Mouse (Mus musculus) urinary bladder, postnatal 25 days (tissue): ENCODE measurements around the gene Mettl9.
A peak's percentile ranks its signal among the peaks of the same experiment; 100 is the strongest.

ENCODE experiments used
- DNase-seq: peaks from one replicate; pipeline ENCODE4 v3.0.0; 2022; ENCODE audit warnings: low spot score

The Mettl9 gene

DNA sequence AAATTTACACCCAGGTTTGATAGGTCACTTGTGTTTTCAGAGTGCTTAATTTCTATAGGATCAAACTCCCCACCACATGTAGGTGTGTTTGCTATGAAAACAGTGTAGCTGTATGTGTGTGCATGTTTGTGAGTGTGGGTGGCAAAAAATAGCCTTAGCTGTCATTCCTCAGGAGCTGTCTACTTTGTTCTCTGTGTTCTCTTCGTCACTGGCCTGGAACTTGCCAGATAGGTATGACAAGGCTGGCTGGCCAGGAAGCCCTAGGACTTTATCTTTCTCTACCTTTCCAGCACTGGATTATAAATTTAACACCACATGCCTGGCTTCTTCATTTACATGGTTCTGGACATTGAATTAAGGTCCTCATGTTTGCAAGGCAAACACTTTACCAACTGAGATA lies 10.0 kb downstream of the Mettl9 start:
- no peak for DNase-seq

DNA sequence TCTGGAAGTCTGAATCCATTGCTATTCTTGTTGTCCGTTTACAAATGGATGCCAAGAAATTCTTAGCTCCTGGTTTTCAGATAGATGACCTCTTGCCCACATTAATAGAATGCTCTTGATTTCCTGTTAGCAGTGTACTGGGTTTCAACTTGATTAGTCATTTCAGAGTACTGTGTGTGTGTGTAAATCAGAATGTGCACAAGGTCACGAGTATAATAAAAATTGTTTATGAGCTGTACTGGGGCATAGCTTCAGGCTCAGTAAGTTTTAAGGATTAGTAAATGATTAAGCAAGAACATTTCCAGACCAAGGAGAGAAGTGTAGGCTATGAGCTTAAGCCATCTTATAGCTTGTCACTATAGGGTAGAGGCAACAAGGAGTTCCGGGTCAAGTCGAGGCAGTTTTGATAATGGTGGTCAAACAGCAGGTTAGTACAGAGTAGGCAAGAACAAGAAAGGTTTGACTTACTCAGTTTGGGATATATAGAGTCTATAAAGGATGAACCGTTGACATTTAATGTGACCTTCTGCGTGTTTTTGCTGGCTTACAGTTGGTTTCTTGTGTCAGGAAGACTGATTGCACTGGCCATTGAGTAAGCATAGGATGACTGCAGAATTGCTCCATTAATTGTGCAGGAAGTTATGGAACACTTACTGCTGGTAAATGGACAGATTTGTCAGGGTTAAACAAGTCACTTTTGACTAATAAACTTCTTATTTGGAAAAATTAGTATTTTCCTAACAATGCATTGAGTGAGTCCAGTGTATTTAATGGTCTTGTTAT lies 11.6 kb downstream of the Mettl9 start:
- DNase-seq = no peak

DNA sequence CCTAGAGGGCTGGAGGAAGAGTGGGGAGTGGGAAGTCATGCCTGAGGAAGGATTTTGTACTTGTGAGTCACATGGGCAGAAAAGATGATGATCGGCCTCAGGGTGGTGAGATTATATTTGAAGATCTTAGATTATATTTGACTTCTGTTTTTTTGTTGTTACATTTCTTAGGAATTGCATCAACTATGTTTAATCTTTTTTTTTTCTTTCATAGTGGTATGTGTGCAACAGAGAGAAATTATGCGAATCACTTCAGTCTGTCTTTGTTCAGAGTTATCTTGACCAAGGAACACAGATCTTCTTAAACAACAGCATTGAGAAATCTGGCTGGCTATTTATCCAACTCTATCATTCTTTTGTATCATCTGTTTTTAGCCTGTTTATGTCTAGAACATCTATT lies 13.4 kb downstream of the Mettl9 start:
- no peak for DNase-seq

DNA sequence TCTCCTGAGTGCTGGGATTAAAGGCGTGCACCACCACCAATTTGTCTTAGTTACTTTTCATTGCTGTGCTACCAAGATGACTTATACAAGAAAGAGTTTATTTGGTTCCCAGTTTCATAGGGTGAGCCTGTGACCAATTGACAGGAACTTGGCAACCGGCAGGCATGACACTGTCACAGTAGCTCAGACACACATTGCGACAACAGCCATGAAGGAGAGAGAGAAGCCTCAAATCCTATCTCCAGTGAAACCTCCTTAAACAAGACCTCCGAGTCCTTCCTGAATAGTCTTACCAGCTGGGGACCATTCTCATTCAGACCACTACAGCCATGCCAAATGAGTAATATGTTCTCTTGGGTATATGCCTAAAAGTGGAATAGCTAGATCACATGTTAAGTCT lies 18.8 kb downstream of the Mettl9 start:
- no peak for DNase-seq

DNA sequence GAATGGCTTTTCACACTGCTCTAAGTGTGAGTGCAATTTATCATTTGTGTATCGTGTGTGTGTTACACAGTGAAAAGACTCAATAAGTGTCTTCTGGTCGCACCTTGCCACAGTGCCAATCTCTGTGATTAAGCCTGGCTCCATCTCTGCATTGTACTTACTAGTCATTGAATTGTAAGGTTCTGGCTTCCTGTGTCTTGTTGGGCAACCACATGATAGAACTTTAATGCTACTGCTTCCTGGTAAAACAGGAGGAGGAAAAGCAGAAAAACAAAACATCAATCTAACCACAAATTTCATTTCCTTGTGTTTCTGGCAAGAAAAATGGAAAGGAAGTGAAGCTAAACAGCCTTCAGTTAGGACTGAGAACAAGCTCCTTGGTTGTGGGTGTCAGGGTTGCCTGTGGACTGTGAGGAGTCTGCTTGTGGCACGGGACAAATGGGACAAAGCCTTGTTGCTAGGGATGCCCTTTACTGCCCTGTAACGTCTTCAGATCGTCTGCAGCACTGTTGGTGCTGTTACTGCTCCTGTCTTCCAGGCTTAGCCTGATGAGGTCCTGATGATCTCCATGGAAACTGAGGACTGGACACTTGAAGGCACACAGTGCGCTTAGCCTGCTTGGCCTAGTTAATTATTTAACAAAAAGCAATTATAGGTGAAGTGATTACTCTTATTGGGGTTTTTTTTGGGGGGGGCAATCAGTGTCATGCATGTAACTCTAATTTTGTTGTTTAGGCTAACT lies 25.4 kb downstream of the Mettl9 start:
- DNase-seq = no peak

DNA sequence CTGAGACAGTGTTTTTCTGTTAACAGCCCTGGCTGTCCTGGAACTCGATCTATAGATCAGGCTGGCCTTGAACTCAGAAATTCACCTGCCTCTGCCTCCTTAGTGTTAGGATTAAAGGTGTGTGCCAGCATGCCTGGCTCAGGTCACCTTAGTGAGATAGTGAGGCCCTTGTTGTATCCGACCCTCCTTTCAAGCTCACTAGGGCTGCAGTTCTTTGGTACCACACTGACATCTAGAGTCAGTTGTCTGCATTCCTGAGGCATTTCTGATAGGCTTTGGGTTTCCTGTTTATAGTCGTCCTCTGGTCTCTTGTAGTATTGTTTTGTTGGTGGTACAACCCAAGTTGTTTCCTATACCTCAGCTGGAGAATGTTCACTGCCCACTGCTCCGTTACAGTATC lies 30.1 kb downstream of the Mettl9 start:
- no peak for DNase-seq

DNA sequence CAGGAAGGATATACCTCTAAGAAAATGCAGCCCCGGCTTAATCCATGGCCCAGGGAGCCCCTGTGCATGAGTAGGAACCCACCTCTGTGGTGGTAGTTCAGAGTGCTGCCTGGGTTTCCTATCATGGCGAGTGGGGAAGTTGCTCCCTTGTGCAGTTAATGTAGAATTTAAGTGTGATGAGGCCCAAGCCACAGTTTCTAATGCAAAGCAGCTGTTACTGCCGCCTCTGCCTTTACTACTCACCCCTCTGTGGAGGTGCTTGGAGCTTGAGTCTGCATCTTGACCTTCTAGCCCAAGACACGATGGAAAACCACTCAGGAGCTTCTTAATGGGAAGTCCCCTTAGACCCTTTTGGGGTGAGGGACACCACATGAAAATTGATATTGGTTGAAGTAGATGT lies 37.0 kb downstream of the Mettl9 start:
- DNase-seq = no peak

DNA sequence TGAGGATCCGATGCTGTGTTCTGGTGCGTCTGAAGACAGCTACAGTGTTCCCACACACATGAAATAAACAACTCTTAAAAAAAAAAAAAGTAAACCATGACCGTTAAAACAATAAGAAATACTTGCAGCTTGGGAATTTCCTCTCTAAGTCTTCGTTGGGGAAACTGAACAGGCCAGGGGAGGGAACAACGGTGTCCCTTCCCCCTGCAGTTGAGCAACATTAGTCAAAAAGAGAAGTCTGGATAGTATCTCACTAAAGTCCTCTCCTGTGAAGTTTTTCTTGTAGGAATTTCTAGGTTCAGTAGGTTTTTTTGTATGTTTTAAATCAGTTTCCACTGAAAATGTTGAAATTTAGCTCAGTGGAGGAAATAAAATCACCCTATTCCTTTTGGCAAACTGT lies 38.3 kb downstream of the Mettl9 start:
- no peak for DNase-seq

DNA sequence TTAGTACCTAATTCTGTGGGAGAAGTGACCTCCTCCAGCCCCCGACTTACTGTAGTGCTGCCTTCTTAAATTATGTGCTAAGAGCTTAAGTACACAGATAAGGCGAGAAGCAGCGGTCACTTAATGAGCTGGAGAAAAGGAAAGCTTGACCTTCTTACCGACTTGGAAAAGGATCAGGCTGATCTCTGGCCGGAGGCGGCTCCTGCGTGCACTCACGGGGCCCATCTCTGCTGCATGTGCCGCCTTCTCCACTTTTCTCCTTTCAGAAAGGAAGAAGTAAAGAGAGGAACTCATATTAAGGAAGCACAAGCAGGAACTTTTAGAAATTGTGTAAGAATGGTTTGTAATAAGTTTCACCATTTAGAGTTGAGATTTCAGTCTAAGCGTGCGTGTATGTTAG lies 40.0 kb downstream of the Mettl9 start, which contains the start of gene Igsf6:
Igsf6 (minus strand) TSS at position 292 of the 400 bp plus-strand sequence.
- no peak for DNase-seq

DNA sequence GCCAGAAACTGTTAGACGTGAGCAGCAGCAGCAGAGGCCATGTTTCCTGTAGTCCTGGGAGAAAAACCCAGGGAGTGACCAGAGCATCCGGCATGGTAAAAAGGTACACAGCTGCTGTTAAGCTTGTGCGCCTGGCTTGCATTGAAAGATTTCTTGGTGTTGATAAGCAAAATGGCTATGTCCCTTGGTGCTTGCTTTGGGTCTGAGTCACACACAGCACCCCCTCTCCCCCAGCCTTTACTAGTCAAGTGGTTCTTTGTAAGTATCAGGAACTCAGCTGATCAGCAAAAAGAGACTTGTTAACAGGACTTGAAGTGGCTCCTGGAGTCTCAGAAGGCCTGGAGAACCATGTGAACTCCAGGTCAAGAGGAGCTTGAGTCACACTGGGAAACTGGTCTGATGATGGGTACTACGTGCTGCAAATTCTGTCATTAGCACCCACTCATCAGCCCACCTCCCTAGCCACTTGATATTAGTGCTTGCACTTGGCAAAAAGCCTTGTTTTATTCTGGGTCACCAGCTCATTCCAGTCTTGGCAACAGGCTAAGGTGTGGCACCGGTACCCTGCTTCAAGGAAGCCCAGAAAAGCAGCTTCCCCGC lies 40.7 kb downstream of the Mettl9 start:
- DNase-seq = no peak

DNA sequence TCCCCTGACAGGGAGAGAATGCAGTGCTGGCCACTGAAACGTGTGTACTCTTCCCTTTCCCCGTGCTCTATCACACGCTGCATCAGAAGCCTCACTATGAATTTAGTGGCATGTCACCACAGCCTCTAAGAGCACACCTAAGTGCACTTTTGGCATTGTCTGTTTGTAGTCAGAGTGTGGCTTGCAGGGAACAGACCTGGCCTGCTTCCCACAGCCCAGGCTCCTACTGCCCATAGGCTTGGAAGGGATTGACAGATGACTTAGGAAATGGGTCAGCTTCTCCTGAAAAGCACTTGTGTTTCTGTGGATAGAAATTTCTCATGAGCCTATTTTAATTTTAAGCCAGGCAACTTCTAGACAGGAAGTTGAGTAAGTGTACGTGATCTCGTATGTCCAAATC lies 41.2 kb downstream of the Mettl9 start:
- no peak for DNase-seq

DNA sequence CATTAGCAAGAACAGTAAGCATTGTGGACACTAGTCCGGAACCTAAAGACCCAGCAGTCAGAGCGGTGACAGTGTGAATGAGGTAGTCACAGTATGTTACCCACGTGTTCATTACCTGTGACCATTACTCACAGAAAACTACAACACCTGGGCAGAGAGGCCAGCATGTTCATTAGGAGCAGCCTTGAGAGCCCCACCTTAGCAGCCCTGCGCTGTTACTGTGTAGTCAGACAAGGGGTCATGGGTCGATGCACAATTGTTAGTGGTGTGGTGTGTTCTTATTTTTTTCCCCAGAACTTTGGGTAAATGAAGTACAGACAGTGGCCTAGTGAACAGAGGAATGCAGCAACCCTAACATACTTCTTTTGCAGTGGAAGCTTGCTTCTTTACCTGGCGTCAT lies 43.1 kb downstream of the Mettl9 start:
- no peak for DNase-seq

DNA sequence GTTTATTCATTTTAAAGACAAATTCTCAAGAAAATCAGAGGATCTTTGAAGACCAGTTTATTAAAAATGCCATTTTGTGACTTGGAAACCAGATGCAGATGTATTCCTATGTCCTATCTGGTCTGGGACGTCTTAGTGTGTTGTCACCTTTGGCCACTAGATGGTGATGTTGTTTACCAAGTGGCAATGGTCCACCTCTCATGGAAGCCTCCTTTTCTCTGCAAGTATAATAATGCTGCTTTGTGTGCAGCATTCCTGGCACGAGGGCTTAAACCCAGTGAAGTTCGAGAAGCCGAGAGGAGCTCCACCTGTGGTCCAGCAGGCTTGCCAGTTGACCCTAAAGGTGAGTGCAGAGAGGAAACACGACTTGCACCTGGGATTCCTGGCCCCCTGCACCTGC lies 43.6 kb downstream of the Mettl9 start:
- peak; percentile 16 for DNase-seq

DNA sequence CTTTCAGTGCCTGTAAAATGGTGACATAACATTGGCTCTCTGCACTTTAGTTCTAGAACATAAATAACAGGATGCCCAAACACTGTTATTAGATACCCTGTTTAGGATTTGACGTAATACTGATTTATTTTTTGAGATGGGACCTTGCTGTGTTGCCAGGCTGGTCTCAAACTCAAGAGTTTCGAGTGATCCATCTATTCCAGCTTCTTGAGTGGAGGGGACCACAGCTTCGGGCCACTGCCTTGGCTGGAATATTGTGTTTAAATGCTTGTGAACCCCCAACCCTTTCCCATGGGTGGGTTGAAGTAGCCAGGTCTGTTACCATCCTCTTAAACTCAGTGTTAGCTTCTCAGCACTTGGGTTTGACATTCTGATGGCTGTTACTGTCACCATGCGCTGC lies 47.1 kb downstream of the Mettl9 start, which contains the start of gene Otoa:
Otoa (plus strand) TSS at position 301 of the 400 bp plus-strand sequence.
- DNase-seq = no peak

DNA sequence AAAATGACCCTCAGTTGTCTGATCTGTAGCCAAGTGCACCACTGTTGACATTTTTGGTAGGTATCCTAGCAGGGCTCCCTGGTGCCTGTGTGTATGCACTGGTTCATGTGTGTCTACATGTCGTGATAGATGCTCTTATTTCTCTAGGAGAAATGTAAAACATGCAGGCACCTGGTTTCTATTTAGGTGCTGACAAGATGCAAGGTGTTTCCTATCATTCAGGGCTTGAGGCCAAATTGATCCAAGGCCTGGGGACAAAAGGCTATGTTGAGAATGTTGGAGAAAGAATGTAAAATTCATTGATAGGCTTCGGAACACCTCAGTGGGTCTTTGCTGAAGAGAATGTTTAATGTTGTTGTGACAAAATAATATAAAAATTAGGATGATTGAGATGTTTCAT lies 47.6 kb downstream of the Mettl9 start:
- no peak for DNase-seq

DNA sequence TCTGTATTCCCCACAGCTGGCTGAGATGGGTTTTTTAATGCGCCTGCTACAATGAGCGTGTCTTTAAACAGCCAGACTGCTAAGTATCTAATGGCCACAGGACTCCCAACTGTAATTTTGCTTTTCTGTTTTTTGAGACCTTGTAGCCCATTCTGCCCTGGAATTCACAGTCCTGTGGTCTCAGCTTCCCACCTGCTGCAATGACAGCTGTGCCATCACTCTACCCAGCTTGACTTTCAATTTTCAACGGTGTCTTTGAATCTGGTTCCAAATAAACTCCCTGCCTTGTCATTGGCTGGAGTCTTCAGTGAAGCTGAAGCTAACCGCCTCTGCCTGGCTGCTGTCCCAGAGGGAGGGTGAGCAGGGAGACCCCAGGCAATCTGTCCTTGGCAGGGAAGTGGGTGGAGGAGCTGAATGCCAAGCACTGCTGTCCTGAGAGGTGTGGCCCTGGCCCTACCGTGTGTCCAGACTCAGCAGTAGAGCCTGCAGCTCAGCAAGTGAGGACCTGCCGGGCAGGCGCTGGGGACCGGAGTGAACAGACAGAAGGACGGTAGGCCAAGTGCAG lies 48.8 kb downstream of the Mettl9 start:
- no peak for DNase-seq

DNA sequence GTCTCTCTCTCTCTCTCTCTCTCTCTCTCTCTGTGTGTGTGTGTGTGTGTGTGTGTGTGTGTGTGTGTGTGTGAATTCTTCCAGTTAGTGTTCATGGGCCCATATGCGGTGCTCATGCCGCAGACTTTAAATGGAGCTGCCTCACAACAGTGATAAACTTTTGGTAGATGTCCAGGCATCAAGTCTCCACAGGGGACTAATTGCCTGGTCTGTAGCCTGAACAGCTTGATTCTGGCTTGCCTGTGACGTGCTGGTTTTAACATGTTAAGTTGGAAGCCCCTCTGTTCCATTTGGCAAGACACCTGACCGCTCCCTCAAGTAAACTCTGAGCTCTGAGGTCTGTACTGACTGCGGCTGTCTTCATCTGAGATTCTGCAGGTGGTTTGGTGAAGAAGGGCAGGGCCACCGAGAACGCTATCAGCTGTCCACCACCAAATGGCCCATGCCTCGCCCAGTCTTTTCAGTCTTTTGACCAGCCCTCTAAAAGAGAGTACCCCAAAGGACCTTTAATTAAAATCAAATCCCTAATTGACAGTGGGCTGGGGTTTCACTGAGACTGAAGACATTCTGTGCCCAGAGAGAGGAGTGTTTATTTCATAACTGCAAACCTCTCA lies 50.7 kb downstream of the Mettl9 start:
- DNase-seq = no peak

DNA sequence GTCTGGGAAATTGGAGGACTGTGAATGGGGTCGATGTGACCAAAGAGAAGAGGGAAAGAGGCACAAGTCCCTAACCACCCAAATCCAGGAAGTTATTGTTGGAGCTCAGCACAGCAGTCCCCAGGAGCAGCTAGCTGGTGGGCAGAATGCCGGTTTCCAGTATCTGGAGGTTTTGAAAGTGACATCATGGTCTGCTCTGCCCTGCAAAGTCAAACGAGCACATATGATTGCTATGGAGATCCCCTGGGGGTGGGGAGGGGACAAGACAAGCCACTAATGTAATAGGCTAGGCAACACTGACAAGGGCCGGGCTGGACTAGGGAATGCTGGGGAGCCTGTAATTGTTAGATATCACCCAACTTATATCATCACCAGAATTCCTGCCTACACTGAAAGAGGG lies 51.3 kb downstream of the Mettl9 start:
- no peak for DNase-seq

DNA sequence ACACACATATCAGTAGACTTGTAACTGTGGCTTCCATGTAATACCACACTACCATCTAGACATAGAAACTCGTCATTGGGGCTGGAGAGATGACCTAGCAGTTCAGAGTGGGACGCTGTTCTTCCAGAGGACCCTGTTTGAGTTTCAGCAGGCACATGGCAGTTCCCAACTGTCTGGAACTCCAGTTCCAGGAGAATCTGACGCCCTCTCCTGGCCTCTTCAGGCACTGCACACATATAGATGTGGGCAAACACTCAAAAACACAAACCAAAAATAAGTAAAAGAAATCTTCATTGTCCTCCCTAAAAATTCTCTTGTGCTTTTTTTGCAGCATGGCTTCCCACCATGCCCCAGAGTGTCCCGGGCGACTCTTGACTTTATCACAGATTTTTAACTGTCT lies 54.5 kb downstream of the Mettl9 start:
- DNase-seq = no peak

DNA sequence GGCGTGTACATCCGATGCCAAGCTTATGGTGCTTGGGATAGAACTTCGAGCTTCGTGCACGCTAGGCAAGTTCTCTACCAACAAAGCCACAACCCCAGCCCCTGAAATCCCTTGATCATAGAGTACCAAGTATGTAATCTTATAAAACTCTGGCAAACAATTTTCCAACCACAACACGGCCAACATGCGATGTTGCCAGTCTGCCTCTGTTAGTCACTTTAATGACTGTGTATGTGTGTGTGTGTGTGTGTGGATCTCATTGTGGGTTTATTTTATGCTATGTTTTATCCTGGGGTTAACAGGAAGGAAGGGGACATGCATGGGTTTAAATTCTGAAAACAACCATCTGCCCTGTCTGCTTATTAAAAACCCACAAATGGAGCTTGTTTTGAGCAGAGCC lies 56.5 kb downstream of the Mettl9 start:
- DNase-seq = no peak

DNA sequence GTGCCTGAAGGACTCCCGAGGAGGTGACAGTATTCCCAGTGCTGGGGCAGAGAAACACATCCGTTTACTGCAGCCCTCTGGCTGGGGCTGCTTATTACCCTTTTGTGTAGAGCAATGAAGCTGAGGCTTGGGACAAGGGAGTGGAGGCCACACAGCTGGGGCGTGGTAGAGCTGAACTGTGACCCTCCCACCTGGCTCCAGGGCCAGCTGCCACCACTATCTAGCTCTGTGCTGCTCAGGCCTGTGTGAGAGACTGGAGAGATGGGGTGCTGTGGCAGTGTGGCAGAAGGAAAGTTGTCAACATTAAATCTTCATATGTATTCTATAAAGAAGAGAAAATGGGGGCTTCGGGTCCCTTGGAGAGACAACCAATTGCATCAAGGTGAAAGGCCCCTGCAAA lies 58.8 kb downstream of the Mettl9 start:
- no peak for DNase-seq

DNA sequence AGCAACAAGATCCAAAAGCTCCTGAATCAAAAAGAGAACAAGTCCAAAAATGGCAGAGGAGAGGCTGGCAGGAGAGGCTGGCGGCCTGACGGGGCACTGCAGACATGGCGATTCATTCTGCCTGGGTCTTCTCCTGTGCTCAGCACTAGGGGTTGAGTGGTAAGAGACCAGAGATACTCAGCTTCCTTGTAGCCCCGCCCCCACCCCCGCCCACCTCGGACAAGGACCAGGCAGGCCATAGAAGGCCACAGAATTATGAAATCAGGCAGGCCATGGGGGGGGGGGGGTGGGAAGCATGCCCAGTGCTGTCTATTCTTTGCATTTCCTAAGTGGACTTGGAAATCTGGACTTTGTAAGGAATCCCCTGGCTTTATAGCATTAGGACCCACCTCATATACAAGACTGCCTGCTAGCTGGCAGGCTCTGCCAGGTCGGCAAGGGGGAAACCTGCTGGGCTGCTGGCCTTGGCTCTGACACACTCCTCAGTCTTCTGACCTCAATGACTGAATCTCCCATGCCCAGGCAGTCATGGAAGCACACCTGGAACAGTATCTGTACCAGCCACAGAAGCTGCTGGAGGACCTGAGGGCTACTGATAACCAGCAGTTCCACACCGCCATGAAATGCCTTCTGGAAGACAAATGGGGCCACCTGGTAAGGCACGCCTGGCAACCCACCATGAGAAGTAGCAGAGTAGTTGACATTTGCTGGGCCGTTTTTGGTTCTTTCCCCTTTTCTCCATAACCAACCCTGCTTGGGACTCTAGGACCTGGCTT lies 64.6 kb downstream of the Mettl9 start:
- no peak for DNase-seq
